Mouse (Mus musculus): ENCODE measurements around the gene Tepp. TPM values are rescaled to one million over a fixed set of nuclear protein-coding genes. Genes with fewer than 3 reads are reported as not detected.

Tepp gene
- total and polyA plus RNA-seq, 2 experiments from 2014 or later: 1.2 to 1.8 TPM

DNA sequence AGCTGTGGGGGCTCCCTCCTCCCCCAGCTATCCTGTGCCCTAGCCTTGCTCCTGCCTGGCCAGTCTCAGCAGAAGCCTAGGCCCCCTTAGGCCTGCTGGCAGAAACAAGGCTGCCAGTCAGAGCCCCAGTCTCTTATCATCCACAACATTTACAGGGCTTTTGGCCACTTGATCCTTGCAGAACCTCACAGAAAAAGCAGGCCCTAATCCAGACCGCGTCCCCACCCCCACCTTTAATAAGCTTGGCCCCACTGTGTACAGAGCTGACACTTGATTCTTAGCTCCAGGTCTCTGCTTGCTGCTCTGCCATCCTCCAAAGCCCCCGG, 50.6 kb downstream of the Tepp start:
- no peak for TF ChIP-seq CTCF (IDR thresholded peaks at IDR 0.05; ENCODE audit: low read depth)
- WGBS: 75% methylated on average over 3 of the region's 3 CpGs
- 0 out of 2 replicates have a peak overlapping the region, but pooled peaks have one; percentile 21 for H3K27ac ChIP-seq (ENCODE audit: low read depth, low read length)

GRCm38 (mm10) chr8:95362272-95362671, 51.9 kb downstream of the Tepp start:
- ATAC-seq: no peak
- WGBS: 80% methylated on average over 6 of the region's 6 CpGs

More for the DNA sequence above, 50.6 kb downstream of the Tepp start:
- Histone ChIP-seq H3K9ac (no peak overlapping the region), H3K9me3 (ENCODE audit: low read length) (no peaks in the 10 kb centered on the region), H3K27me3 (ENCODE audit: insufficient read depth, low read length) (no peaks in the 10 kb centered on the region), H3K4me2 (ENCODE audit: low read depth) (no peak overlapping the region), H3K36me3 (ENCODE audit: insufficient read depth) (no peaks in the 10 kb centered on the region), H3K4me1 (ENCODE audit: insufficient read depth) (peaks cover 5% of the 10 kb centered on the region; the same call in 1 of the 2 replicates), H3K4me3 (ENCODE audit: low read depth, low read length) (no peak overlapping the region)
- ATAC-seq (no peak), DNase-seq (no peak)

GRCm38 (mm10) chr8:95363849-95364248, 53.5 kb downstream of the Tepp start:
- DNase-seq (no peak), ATAC-seq (no peak)
- TF ChIP-seq CTCF (IDR thresholded peaks at IDR 0.05; ENCODE audit: low read depth): no peak
- Histone ChIP-seq H3K36me3 (ENCODE audit: insufficient read depth) (peaks cover 9% of the 10 kb centered on the region; the same call in 1 of the 2 replicates), H3K27ac (ENCODE audit: low read depth, low read length) (no peak overlapping the region), H3K4me2 (ENCODE audit: low read depth) (no peak overlapping the region), H3K9me3 (ENCODE audit: low read length) (no peaks in the 10 kb centered on the region), H3K27me3 (ENCODE audit: insufficient read depth, low read length) (no peaks in the 10 kb centered on the region), H3K9ac (no peak overlapping the region), H3K4me3 (ENCODE audit: low read depth, low read length) (no peak overlapping the region), H3K4me1 (ENCODE audit: insufficient read depth) (peaks cover 5% of the 10 kb centered on the region; the same call in 1 of the 2 replicates)
- 98% methylated on average over 2 of the region's 2 CpGs for WGBS

More at GRCm38 (mm10) chr8:95362272-95362671, 51.9 kb downstream of the Tepp start:
- Histone ChIP-seq H3K9ac (no peak overlapping the region), H3K27ac (ENCODE audit: low read depth, low read length) (no peak overlapping the region), H3K4me1 (ENCODE audit: insufficient read depth) (peaks cover 5% of the 10 kb centered on the region; the same call in 1 of the 2 replicates), H3K36me3 (ENCODE audit: insufficient read depth) (no peaks in the 10 kb centered on the region), H3K27me3 (ENCODE audit: insufficient read depth, low read length) (no peaks in the 10 kb centered on the region), H3K9me3 (ENCODE audit: low read length) (no peaks in the 10 kb centered on the region), H3K4me2 (ENCODE audit: low read depth) (no peak overlapping the region), H3K4me3 (ENCODE audit: low read depth, low read length) (no peak overlapping the region)
- no peak for DNase-seq
- TF ChIP-seq CTCF (IDR thresholded peaks at IDR 0.05; ENCODE audit: low read depth): no peak

- no peak overlapping the region for H3K4me2 ChIP-seq (ENCODE audit: low read depth)
- no peak overlapping the region for H3K27ac ChIP-seq (ENCODE audit: low read depth, low read length)
- DNase-seq (no peak), ATAC-seq (no peak)
- H3K9me3 ChIP-seq (ENCODE audit: low read length): no peaks in the 10 kb centered on the region
- no peaks in the 10 kb centered on the region for H3K4me1 ChIP-seq (ENCODE audit: insufficient read depth)
- no peak for TF ChIP-seq CTCF (IDR thresholded peaks at IDR 0.05; ENCODE audit: low read depth)
- peaks cover 19% of the 10 kb centered on the region for H3K36me3 ChIP-seq (ENCODE audit: insufficient read depth)
- H3K4me3 ChIP-seq (ENCODE audit: low read depth, low read length): no peak overlapping the region
- H3K9ac ChIP-seq: no peak overlapping the region
- H3K27me3 ChIP-seq (ENCODE audit: insufficient read depth, low read length): no peaks in the 10 kb centered on the region
- 63% methylated on average over 20 of the region's 20 CpGs for WGBS
Measured at GRCm38 (mm10) chr8:95369581-95370326, 59.4 kb downstream of the Tepp start.

GRCm38 (mm10) chr8:95373389-95374002, 63.1 kb downstream of the Tepp start:
- no peak for TF ChIP-seq CTCF (IDR thresholded peaks at IDR 0.05; ENCODE audit: low read depth)

GRCm38 (mm10) chr8:95374429-95374828, 64.1 kb downstream of the Tepp start:
- WGBS: 91% methylated on average over 3 of the region's 3 CpGs
- Histone ChIP-seq H3K36me3 (ENCODE audit: insufficient read depth) (peaks cover 10% of the 10 kb centered on the region; the same call in 1 of the 2 replicates), H3K27me3 (ENCODE audit: insufficient read depth, low read length) (no peaks in the 10 kb centered on the region), H3K4me3 (ENCODE audit: low read depth, low read length) (no peak overlapping the region), H3K9me3 (ENCODE audit: low read length) (no peaks in the 10 kb centered on the region), H3K9ac (no peak overlapping the region), H3K4me2 (ENCODE audit: low read depth) (no peak overlapping the region), H3K4me1 (ENCODE audit: insufficient read depth) (no peaks in the 10 kb centered on the region), H3K27ac (ENCODE audit: low read depth, low read length) (no peak overlapping the region)
- DNase-seq: no peak
- no peak for TF ChIP-seq CTCF (IDR thresholded peaks at IDR 0.05; ENCODE audit: low read depth)
- no peak for ATAC-seq

More at GRCm38 (mm10) chr8:95373389-95374002, 63.1 kb downstream of the Tepp start:
- DNase-seq: no peak
- H3K27ac ChIP-seq (ENCODE audit: low read depth, low read length): no peak overlapping the region
- no peaks in the 10 kb centered on the region for H3K9me3 ChIP-seq (ENCODE audit: low read length)
- H3K27me3 ChIP-seq (ENCODE audit: insufficient read depth, low read length): no peaks in the 10 kb centered on the region
- H3K9ac ChIP-seq: no peak overlapping the region
- no peak overlapping the region for H3K4me2 ChIP-seq (ENCODE audit: low read depth)
- no peak overlapping the region for H3K4me3 ChIP-seq (ENCODE audit: low read depth, low read length)
- H3K36me3 ChIP-seq (ENCODE audit: insufficient read depth): peaks cover 10% of the 10 kb centered on the region; the same call in 1 of the 2 replicates
- no peaks in the 10 kb centered on the region for H3K4me1 ChIP-seq (ENCODE audit: insufficient read depth)
- WGBS: 88% methylated on average over 12 of the region's 12 CpGs
- no peak for ATAC-seq

- whole genome bisulfite sequencing: 81% methylated on average over 7 of the region's 7 CpGs
- H3K9me3 ChIP-seq (ENCODE audit: low read length): no peaks in the 10 kb centered on the region
- no peak overlapping the region for H3K4me2 ChIP-seq (ENCODE audit: low read depth)
- H3K9ac ChIP-seq: no peak overlapping the region
- peaks cover 10% of the 10 kb centered on the region; the same call in 1 of the 2 replicates for H3K36me3 ChIP-seq (ENCODE audit: insufficient read depth)
- no peaks in the 10 kb centered on the region for H3K27me3 ChIP-seq (ENCODE audit: insufficient read depth, low read length)
- DNase-seq (no peak), ATAC-seq (peak; percentile 63)
- no peaks in the 10 kb centered on the region for H3K4me1 ChIP-seq (ENCODE audit: insufficient read depth)
- H3K4me3 ChIP-seq (ENCODE audit: low read depth, low read length): no peak overlapping the region
- H3K27ac ChIP-seq (ENCODE audit: low read depth, low read length): no peak overlapping the region
- TF ChIP-seq CTCF (IDR thresholded peaks at IDR 0.05; ENCODE audit: low read depth): no peak
Measured at GRCm38 (mm10) chr8:95375374-95375930, 65.1 kb downstream of the Tepp start.

Other genes starting within 250 kb of the Tepp start
- gene Katnb1, start 229.4 kb upstream of the Tepp start, total RNA-seq (2014; rRNA removed): 43.9 and 50.6 TPM in 2 replicates
- 44.7 and 49.5 TPM in 2 replicates for gene Katnb1, start 229.4 kb upstream of the Tepp start, polyA plus RNA-seq (2015; fragmentation: Nextera tagmentation; extraction: Ambion mirVana)
- 53.9 and 54.1 TPM in 2 replicates for gene Kifc3, start 107.8 kb upstream of the Tepp start, total RNA-seq (2014; rRNA removed)
- gene Kifc3, start 107.8 kb upstream of the Tepp start, polyA plus RNA-seq (2015; fragmentation: Nextera tagmentation; extraction: Ambion mirVana): 32.7 and 33.2 TPM in 2 replicates
- gene Cngb1, start 4.0 kb upstream of the Tepp start, total RNA-seq (2014; rRNA removed): 0.33 and 0.85 TPM in 2 replicates
- 0.47 and 1.2 TPM in 2 replicates for gene Cngb1, start 4.0 kb upstream of the Tepp start, polyA plus RNA-seq (2015; fragmentation: Nextera tagmentation; extraction: Ambion mirVana)
- 11.8 and 15.7 TPM in 2 replicates for gene Zfp319, start 21.4 kb downstream of the Tepp start, total RNA-seq (2014; rRNA removed)
- 10.7 and 13.4 TPM in 2 replicates for gene Zfp319, start 21.4 kb downstream of the Tepp start, polyA plus RNA-seq (2015; fragmentation: Nextera tagmentation; extraction: Ambion mirVana)
- 30.8 and 66.0 TPM in 2 replicates for gene Usb1, start 21.7 kb downstream of the Tepp start, total RNA-seq (2014; rRNA removed)
- 34.9 and 38.6 TPM in 2 replicates for gene Usb1, start 21.7 kb downstream of the Tepp start, polyA plus RNA-seq (2015; fragmentation: Nextera tagmentation; extraction: Ambion mirVana)
- 32.4 and 40.3 TPM in 2 replicates for gene Mmp15, start 41.7 kb downstream of the Tepp start, total RNA-seq (2014; rRNA removed)
- 10.7 and 13.9 TPM in 2 replicates for gene Mmp15, start 41.7 kb downstream of the Tepp start, polyA plus RNA-seq (2015; fragmentation: Nextera tagmentation; extraction: Ambion mirVana)
- 88.8 and 94.2 TPM in 2 replicates for gene Cfap20, start 124.3 kb downstream of the Tepp start, total RNA-seq (2014; rRNA removed)
- gene Cfap20, start 124.3 kb downstream of the Tepp start, polyA plus RNA-seq (2015; fragmentation: Nextera tagmentation; extraction: Ambion mirVana): 106 and 125 TPM in 2 replicates
- 26.7 TPM in 2 replicates for gene Csnk2a2, start 179.5 kb downstream of the Tepp start, total RNA-seq (2014; rRNA removed)
- gene Csnk2a2, start 179.5 kb downstream of the Tepp start, polyA plus RNA-seq (2015; fragmentation: Nextera tagmentation; extraction: Ambion mirVana): 7.7 and 9.9 TPM in 2 replicates
- gene Ccdc113, start 223.5 kb downstream of the Tepp start, total RNA-seq (2014; rRNA removed): 3.4 and 3.7 TPM in 2 replicates
- 3.3 and 5.3 TPM in 2 replicates for gene Ccdc113, start 223.5 kb downstream of the Tepp start, polyA plus RNA-seq (2015; fragmentation: Nextera tagmentation; extraction: Ambion mirVana)

Data from forebrain, postnatal 0 days (tissue).